Mouse (Mus musculus) embryonic fibroblast, embryonic 13.5 days (primary cell): ENCODE data around the gene Bmi1.

Experiments used
- CTCF ChIP-seq: IDR thresholded peaks from 2 replicates; pipeline ENCODE4 v1.5.1; 2011; ENCODE audit warnings: mild to moderate bottlenecking, control low read depth, low read length, moderate library complexity, borderline replicate concordance; ENCODE audit not compliant: insufficient read depth
- POLR2A ChIP-seq: IDR thresholded peaks from 2 replicates; pipeline ENCODE4 v1.6.1; 2011; ENCODE audit warnings: low read depth, mild to moderate bottlenecking, control low read depth, low read length, moderate library complexity

- no peak for TF ChIP-seq CTCF
- no peak for TF ChIP-seq POLR2A
These were observed 41.7 kb downstream of the Bmi1 start for GRCm38 (mm10) chr2:18718521-18718920.
